Mouse (Mus musculus): Measurements from ENCODE around the gene Carmil2. TPM values are rescaled to one million over a fixed set of nuclear protein-coding genes. Genes with fewer than 3 reads are reported as not detected.

Carmil2 gene
- total and polyA plus RNA-seq, 3 experiments: 0.22 to 2.4 (median 0.59) TPM

- ATAC-seq (ENCODE audit: extremely low read depth, insufficient number of reproducible peaks, low FRiP score, poor library complexity, severe bottlenecking) (no peak), DNase-seq (ENCODE audit: low spot score) (no peak)
- Histone ChIP-seq H3K4me1 (ENCODE audit: insufficient read depth, low read depth, low read length) (peaks cover 7% of the 10 kb centered on the region), H3K9me3 (replicated peaks) (no peaks in the 10 kb centered on the region), H3K36me3 (replicated peaks) (peaks cover 47% of the 10 kb centered on the region), H3K4me3 (ENCODE audit: low read depth, low read length) (no peak overlapping the region), H3K27me3 (ENCODE audit: insufficient read depth, low read length) (peaks cover 21% of the 10 kb centered on the region; the same call in 1 of the 2 replicates)
- TF ChIP-seq TAL1 (conservative IDR thresholded peaks at IDR 0.05; ENCODE audit: low read depth, low read length) (no peak), GATA2 (IDR thresholded peaks at IDR 0.05; ENCODE audit: borderline replicate concordance, low read depth, low read length) (no peak), POLR2AphosphoS5 (IDR thresholded peaks at IDR 0.05; ENCODE audit: insufficient replicate concordance, low read depth, low read length) (no peak), GATA1 (IDR thresholded peaks at IDR 0.05; ENCODE audit: borderline replicate concordance, low read length) (no peak), CTCF (IDR thresholded peaks at IDR 0.05; ENCODE audit: low read depth, low read length) (no peak)
These were observed 477 bp downstream of the Carmil2 start for GRCm38 (mm10) chr8:105686551-105686950.

GRCm38 (mm10) chr8:105687512-105687911 lies 1.4 kb downstream of the Carmil2 start:
- H3K9me3 ChIP-seq (replicated peaks): no peaks in the 10 kb centered on the region
- no peak overlapping the region for H3K4me3 ChIP-seq (ENCODE audit: low read depth, low read length)
- H3K4me1 ChIP-seq (ENCODE audit: insufficient read depth, low read depth, low read length): peaks cover 7% of the 10 kb centered on the region
- DNase-seq (ENCODE audit: low spot score): no peak
- no peak for TF ChIP-seq CTCF (IDR thresholded peaks at IDR 0.05; ENCODE audit: low read depth, low read length)
- no peak for TF ChIP-seq GATA1 (IDR thresholded peaks at IDR 0.05; ENCODE audit: borderline replicate concordance, low read length)
- no peak for TF ChIP-seq POLR2AphosphoS5 (IDR thresholded peaks at IDR 0.05; ENCODE audit: insufficient replicate concordance, low read depth, low read length)
- no peak for TF ChIP-seq GATA2 (IDR thresholded peaks at IDR 0.05; ENCODE audit: borderline replicate concordance, low read depth, low read length)
- no peak for TF ChIP-seq TAL1 (conservative IDR thresholded peaks at IDR 0.05; ENCODE audit: low read depth, low read length)
- no peak for ATAC-seq (ENCODE audit: extremely low read depth, insufficient number of reproducible peaks, low FRiP score, poor library complexity, severe bottlenecking)
- peaks cover 27% of the 10 kb centered on the region for H3K27me3 ChIP-seq (ENCODE audit: insufficient read depth, low read length)
- peaks cover 38% of the 10 kb centered on the region for H3K36me3 ChIP-seq (replicated peaks)

GRCm38 (mm10) chr8:105688242-105688752 lies 2.2 kb downstream of the Carmil2 start:
- Histone ChIP-seq H3K4me1 (ENCODE audit: insufficient read depth, low read depth, low read length) (peaks cover 7% of the 10 kb centered on the region), H3K9me3 (replicated peaks) (no peaks in the 10 kb centered on the region), H3K4me3 (ENCODE audit: low read depth, low read length) (no peak overlapping the region), H3K36me3 (replicated peaks) (peaks cover 31% of the 10 kb centered on the region), H3K27me3 (ENCODE audit: insufficient read depth, low read length) (peaks cover 34% of the 10 kb centered on the region)
- ATAC-seq (ENCODE audit: extremely low read depth, insufficient number of reproducible peaks, low FRiP score, poor library complexity, severe bottlenecking) (no peak), DNase-seq (ENCODE audit: low spot score) (no peak)
- TF ChIP-seq POLR2AphosphoS5 (IDR thresholded peaks at IDR 0.05; ENCODE audit: insufficient replicate concordance, low read depth, low read length): no peak
- TF ChIP-seq GATA2 (IDR thresholded peaks at IDR 0.05; ENCODE audit: borderline replicate concordance, low read depth, low read length): no peak
- TF ChIP-seq CTCF (IDR thresholded peaks at IDR 0.05; ENCODE audit: low read depth, low read length): no peak
- TF ChIP-seq GATA1 (IDR thresholded peaks at IDR 0.05; ENCODE audit: borderline replicate concordance, low read length): no peak
- TF ChIP-seq TAL1 (conservative IDR thresholded peaks at IDR 0.05; ENCODE audit: low read depth, low read length): no peak

GRCm38 (mm10) chr8:105689256-105689982 lies 3.3 kb downstream of the Carmil2 start:
- Histone ChIP-seq H3K9me3 (replicated peaks) (no peaks in the 10 kb centered on the region), H3K4me3 (ENCODE audit: low read depth, low read length) (no peak overlapping the region), H3K4me1 (ENCODE audit: insufficient read depth, low read depth, low read length) (peaks cover 17% of the 10 kb centered on the region), H3K27me3 (ENCODE audit: insufficient read depth, low read length) (peaks cover 34% of the 10 kb centered on the region), H3K36me3 (replicated peaks) (peaks cover 22% of the 10 kb centered on the region)
- TF ChIP-seq TAL1 (conservative IDR thresholded peaks at IDR 0.05; ENCODE audit: low read depth, low read length) (no peak), POLR2AphosphoS5 (IDR thresholded peaks at IDR 0.05; ENCODE audit: insufficient replicate concordance, low read depth, low read length) (no peak), GATA1 (IDR thresholded peaks at IDR 0.05; ENCODE audit: borderline replicate concordance, low read length) (no peak), CTCF (IDR thresholded peaks at IDR 0.05; ENCODE audit: low read depth, low read length) (no peak)
- DNase-seq (ENCODE audit: low spot score) (no peak), ATAC-seq (ENCODE audit: extremely low read depth, insufficient number of reproducible peaks, low FRiP score, poor library complexity, severe bottlenecking) (no peak)

GRCm38 (mm10) chr8:105689983-105690360 lies 3.9 kb downstream of the Carmil2 start:
- H3K9me3 ChIP-seq (replicated peaks): no peaks in the 10 kb centered on the region
- no peak for TF ChIP-seq POLR2AphosphoS5 (IDR thresholded peaks at IDR 0.05; ENCODE audit: insufficient replicate concordance, low read depth, low read length)
- DNase-seq (ENCODE audit: low spot score) (no peak), ATAC-seq (ENCODE audit: extremely low read depth, insufficient number of reproducible peaks, low FRiP score, poor library complexity, severe bottlenecking) (no peak)
- H3K27me3 ChIP-seq (ENCODE audit: insufficient read depth, low read length): peaks cover 34% of the 10 kb centered on the region
- peaks cover 23% of the 10 kb centered on the region for H3K36me3 ChIP-seq (replicated peaks)
- no peak overlapping the region for H3K4me3 ChIP-seq (ENCODE audit: low read depth, low read length)
- H3K4me1 ChIP-seq (ENCODE audit: insufficient read depth, low read depth, low read length): peaks cover 18% of the 10 kb centered on the region

- H3K27me3 ChIP-seq (ENCODE audit: insufficient read depth, low read length): peaks cover 34% of the 10 kb centered on the region
These were observed 4.9 kb downstream of the Carmil2 start for GRCm38 (mm10) chr8:105690978-105691377.

More at GRCm38 (mm10) chr8:105690978-105691377, 4.9 kb downstream of the Carmil2 start:
- Histone ChIP-seq H3K4me1 (ENCODE audit: insufficient read depth, low read depth, low read length) (peaks cover 15% of the 10 kb centered on the region), H3K9me3 (replicated peaks) (no peaks in the 10 kb centered on the region), H3K36me3 (replicated peaks) (peaks cover 23% of the 10 kb centered on the region), H3K4me3 (ENCODE audit: low read depth, low read length) (no peak overlapping the region)
- DNase-seq (ENCODE audit: low spot score): no peak
- ATAC-seq (ENCODE audit: extremely low read depth, insufficient number of reproducible peaks, low FRiP score, poor library complexity, severe bottlenecking): no peak
- TF ChIP-seq POLR2AphosphoS5 (IDR thresholded peaks at IDR 0.05; ENCODE audit: insufficient replicate concordance, low read depth, low read length): no peak
- no peak for TF ChIP-seq CTCF (IDR thresholded peaks at IDR 0.05; ENCODE audit: low read depth, low read length)
- no peak for TF ChIP-seq GATA2 (IDR thresholded peaks at IDR 0.05; ENCODE audit: borderline replicate concordance, low read depth, low read length)
- TF ChIP-seq TAL1 (conservative IDR thresholded peaks at IDR 0.05; ENCODE audit: low read depth, low read length): no peak
- TF ChIP-seq GATA1 (IDR thresholded peaks at IDR 0.05; ENCODE audit: borderline replicate concordance, low read length): no peak

Measured in G1E (cell line).